Mouse (Mus musculus) hindbrain, embryonic 14.5 days (tissue): Measurements from ENCODE around the gene Lrp11. TPM values are rescaled to one million over a fixed set of nuclear protein-coding genes. Genes with fewer than 3 reads are reported as not detected.

Experiments used
- polyA plus RNA-seq: library from polyadenylated mRNA; unstranded; fragments of >200 nt; fragmentation: Nextera tagmentation; extraction: Ambion mirVana; gene quantifications from 2 replicates; pipeline ENCODE4 v1.2.1, GENCODE M21; 2014

Gene Lrp11
- polyA plus RNA-seq, 1 experiment from 2014 or later: 40.5 TPM

Other genes starting within 250 kb of the Lrp11 start
- gene Ulbp1, start 116.2 kb upstream of the Lrp11 start, polyA plus RNA-seq: 0.70 and 1.2 TPM in 2 replicates
- gene Nup43, start 77.7 kb downstream of the Lrp11 start, polyA plus RNA-seq: 28.7 and 32.3 TPM in 2 replicates
- 177 and 186 TPM in 2 replicates for gene Pcmt1, start 91.3 kb downstream of the Lrp11 start, polyA plus RNA-seq
- gene Lats1, start 91.4 kb downstream of the Lrp11 start, polyA plus RNA-seq: 17.7 and 17.8 TPM in 2 replicates
- 29.1 and 30.0 TPM in 2 replicates for gene Katna1, start 136.2 kb downstream of the Lrp11 start, polyA plus RNA-seq
- 54.7 and 61.7 TPM in 2 replicates for gene Ginm1, start 203.0 kb downstream of the Lrp11 start, polyA plus RNA-seq
- gene Ppil4, start 203.1 kb downstream of the Lrp11 start, polyA plus RNA-seq: 42.5 and 43.7 TPM in 2 replicates
- 0.14 and 0.25 TPM in 2 replicates for gene Zc3h12d, start 242.7 kb downstream of the Lrp11 start, polyA plus RNA-seq